Mouse (Mus musculus) embryonic facial prominence, embryonic 14.5 days (tissue): ENCODE results near the gene Irf4. TPM values are rescaled to one million over a fixed set of nuclear protein-coding genes. Genes with fewer than 3 reads are reported as not detected.

Experiments
- ATAC-seq: fragments of 200-750 bp; cut with Nextera tagmentation; 2 replicates; pipeline ENCODE4 v1.8.0; 2017; ENCODE audit warnings: low read depth, moderate number of reproducible peaks, moderate TSS enrichment
- DNase-seq: peaks from one replicate; pipeline ENCODE4 v3.0.0-alpha.2; 2015; ENCODE audit warnings: low spot score
- H3K27ac ChIP-seq: fragments of 300-500 bp; sonication (generic); replicated peaks from 2 replicates; pipeline ENCODE4 v1.5.1; 2014; ENCODE audit warnings: low read depth, mild to moderate bottlenecking, low read length, moderate library complexity
- H3K27me3 ChIP-seq: fragments of 300-500 bp; sonication (generic); replicated peaks from 2 replicates; pipeline ENCODE4 v1.6.1; 2014; ENCODE audit warnings: low read length; ENCODE audit not compliant: control insufficient read depth, insufficient read depth
- H3K36me3 ChIP-seq: fragments of 300-500 bp; sonication (generic); 2 replicates; pipeline ENCODE4 v1.6.1; 2014; ENCODE audit warnings: low read length, mixed read lengths; ENCODE audit not compliant: control insufficient read depth, insufficient read depth
- H3K4me1 ChIP-seq: fragments of 300-500 bp; sonication (generic); 2 replicates; pipeline ENCODE4 v1.6.1; 2014; ENCODE audit warnings: antibody characterized with exemption, low read length; ENCODE audit not compliant: control insufficient read depth, insufficient read depth
- H3K4me2 ChIP-seq: fragments of 300-500 bp; sonication (generic); 2 replicates; pipeline ENCODE4 v1.6.1; 2014; ENCODE audit warnings: low read depth, mild to moderate bottlenecking, low read length, moderate library complexity, mixed read lengths
- H3K4me3 ChIP-seq: fragments of 300-500 bp; sonication (generic); 2 replicates; pipeline ENCODE4 v1.5.1; 2014; ENCODE audit warnings: low read depth, mild to moderate bottlenecking, low read length
- H3K9ac ChIP-seq: fragments of 300-500 bp; sonication (generic); 2 replicates; pipeline ENCODE4 v1.6.1; 2014; ENCODE audit warnings: low read depth, mild to moderate bottlenecking, low read length, moderate library complexity, mixed read lengths
- H3K9me3 ChIP-seq: fragments of 300-500 bp; sonication (generic); 2 replicates; pipeline ENCODE4 v1.6.1; 2016; ENCODE audit warnings: low read length; ENCODE audit not compliant: control insufficient read depth
- WGBS: fragments of 180-500 bp; shearing (Covaris S2); extraction: QIAGEN DNeasy Blood & Tissue Kit; methylation state at CpG from one replicate; pipeline ENCODE4 v1.1.7; 2014; 5-methylcytosine and 5-hydroxymethylcytosine counted together
- polyA plus RNA-seq: library from polyadenylated mRNA; unstranded; fragments of >200 nt; fragmentation: Nextera tagmentation; extraction: Ambion mirVana; gene quantifications from 2 replicates; pipeline ENCODE4 v1.2.1, GENCODE M21; 2014

Gene Irf4
- polyA plus RNA-seq, 1 experiment from 2014 or later = 0.33 TPM

GRCm38 (mm10) chr13:30792308-30792707, 43.3 kb downstream of the Irf4 start:
- 70% methylated on average over 9 of the region's 9 CpGs for WGBS
- no peaks in the 10 kb centered on the region for H3K4me1 ChIP-seq
- no peak overlapping the region for H3K9ac ChIP-seq
- peak; percentile 22 for DNase-seq
- no peak overlapping the region for H3K27ac ChIP-seq
- H3K36me3 ChIP-seq = no peaks in the 10 kb centered on the region
- H3K9me3 ChIP-seq = no peaks in the 10 kb centered on the region
- no peak overlapping the region for H3K4me2 ChIP-seq
- no peaks in the 10 kb centered on the region for H3K27me3 ChIP-seq
- ATAC-seq = no peak
- H3K4me3 ChIP-seq = no peak overlapping the region

- 66% methylated on average over 3 of the region's 3 CpGs for WGBS
- no peaks in the 10 kb centered on the region for H3K27me3 ChIP-seq
- H3K4me3 ChIP-seq = no peak overlapping the region
- H3K27ac ChIP-seq = no peak overlapping the region
- H3K36me3 ChIP-seq = no peaks in the 10 kb centered on the region
- DNase-seq = peak; percentile 78
- H3K9me3 ChIP-seq = no peaks in the 10 kb centered on the region
- ATAC-seq = peak; percentile 81
- no peaks in the 10 kb centered on the region for H3K4me1 ChIP-seq
- H3K4me2 ChIP-seq = no peak overlapping the region
- no peak overlapping the region for H3K9ac ChIP-seq
These were observed 43.7 kb downstream of the Irf4 start for GRCm38 (mm10) chr13:30792741-30793140.

GRCm38 (mm10) chr13:30793196-30793595, 44.2 kb downstream of the Irf4 start:
- H3K9me3 ChIP-seq = no peaks in the 10 kb centered on the region
- no peaks in the 10 kb centered on the region for H3K4me1 ChIP-seq
- WGBS = 82% methylated on average over 4 of the region's 4 CpGs
- no peaks in the 10 kb centered on the region for H3K27me3 ChIP-seq
- no peak overlapping the region for H3K27ac ChIP-seq
- H3K4me2 ChIP-seq = no peak overlapping the region
- H3K9ac ChIP-seq = no peak overlapping the region
- no peak for ATAC-seq
- no peak for DNase-seq
- no peaks in the 10 kb centered on the region for H3K36me3 ChIP-seq
- no peak overlapping the region for H3K4me3 ChIP-seq

- H3K27ac ChIP-seq = no peak overlapping the region
- no peak for ATAC-seq
- H3K27me3 ChIP-seq = no peaks in the 10 kb centered on the region
- no peak for DNase-seq
- no peaks in the 10 kb centered on the region for H3K36me3 ChIP-seq
- H3K4me1 ChIP-seq = no peaks in the 10 kb centered on the region
- no peak overlapping the region for H3K9ac ChIP-seq
- H3K9me3 ChIP-seq = no peaks in the 10 kb centered on the region
- 86% methylated on average over 5 of the region's 5 CpGs for WGBS
- H3K4me2 ChIP-seq = no peak overlapping the region
- H3K4me3 ChIP-seq = no peak overlapping the region
These were observed 44.6 kb downstream of the Irf4 start for GRCm38 (mm10) chr13:30793616-30794015.

DNA sequence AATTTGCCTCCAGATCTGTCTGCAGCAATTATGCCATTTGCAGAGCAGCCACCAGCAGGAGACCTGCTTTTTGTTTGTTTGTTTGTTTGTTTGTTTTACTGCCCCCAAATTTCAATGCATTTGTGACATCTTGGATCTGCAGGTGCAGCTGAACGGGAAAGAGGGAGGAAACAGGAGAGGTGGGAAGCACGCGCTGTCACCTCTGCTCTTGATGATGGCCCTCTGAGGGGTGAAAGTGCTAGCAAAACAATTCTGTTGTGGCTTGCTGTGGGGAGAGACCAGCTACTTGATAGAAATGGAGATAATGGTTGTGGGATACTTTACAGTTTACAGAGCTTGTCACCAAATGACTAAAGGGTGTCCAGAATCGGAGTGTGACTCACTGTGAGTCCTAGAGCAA, 46.9 kb downstream of the Irf4 start:
- no peaks in the 10 kb centered on the region for H3K9me3 ChIP-seq
- no peaks in the 10 kb centered on the region for H3K36me3 ChIP-seq
- 88% methylated on average over 4 of the region's 4 CpGs for WGBS
- DNase-seq = no peak
- ATAC-seq = no peak
- H3K4me1 ChIP-seq = no peaks in the 10 kb centered on the region
- no peak overlapping the region for H3K27ac ChIP-seq
- H3K9ac ChIP-seq = no peak overlapping the region
- H3K4me2 ChIP-seq = no peak overlapping the region
- no peaks in the 10 kb centered on the region for H3K27me3 ChIP-seq
- H3K4me3 ChIP-seq = no peak overlapping the region

- Histone ChIP-seq H3K9ac (no peak overlapping the region), H3K9me3 (no peaks in the 10 kb centered on the region), H3K4me2 (no peak overlapping the region), H3K27ac (no peak overlapping the region), H3K4me1 (no peaks in the 10 kb centered on the region), H3K36me3 (no peaks in the 10 kb centered on the region), H3K4me3 (no peak overlapping the region), H3K27me3 (no peaks in the 10 kb centered on the region)
- 64% methylated on average over 4 of the region's 4 CpGs for WGBS
- DNase-seq (no peak), ATAC-seq (no peak)
These were observed 52.9 kb downstream of the Irf4 start for GRCm38 (mm10) chr13:30801886-30802285.

- DNase-seq (no peak), ATAC-seq (no peak)
- Histone ChIP-seq H3K27me3 (no peaks in the 10 kb centered on the region), H3K4me3 (no peak overlapping the region), H3K9ac (no peak overlapping the region), H3K9me3 (no peaks in the 10 kb centered on the region), H3K4me2 (no peak overlapping the region), H3K36me3 (no peaks in the 10 kb centered on the region), H3K27ac (no peak overlapping the region), H3K4me1 (no peaks in the 10 kb centered on the region)
- WGBS = 80% methylated on average over 5 of the region's 5 CpGs
These were observed 53.4 kb downstream of the Irf4 start for GRCm38 (mm10) chr13:30802336-30802955.

- no peak overlapping the region for H3K9ac ChIP-seq
- 0 out of 2 replicates have a peak, but pooled peaks cover 6% of the 10 kb centered on the region for H3K36me3 ChIP-seq
- no peak overlapping the region for H3K27ac ChIP-seq
- no peaks in the 10 kb centered on the region for H3K9me3 ChIP-seq
- H3K4me1 ChIP-seq = no peaks in the 10 kb centered on the region
- WGBS = 73% methylated on average over 7 of the region's 7 CpGs
- ATAC-seq (no peak), DNase-seq (no peak)
- no peak overlapping the region for H3K4me2 ChIP-seq
- H3K4me3 ChIP-seq = no peak overlapping the region
- no peaks in the 10 kb centered on the region for H3K27me3 ChIP-seq
These were observed 60.2 kb downstream of the Irf4 start for GRCm38 (mm10) chr13:30809240-30809639.

- WGBS = 77% methylated on average over 5 of the region's 5 CpGs
- Histone ChIP-seq H3K4me2 (no peak overlapping the region), H3K4me3 (no peak overlapping the region), H3K27me3 (no peaks in the 10 kb centered on the region), H3K4me1 (no peaks in the 10 kb centered on the region), H3K9me3 (no peaks in the 10 kb centered on the region), H3K9ac (no peak overlapping the region), H3K27ac (no peak overlapping the region), H3K36me3 (peaks cover 39% of the 10 kb centered on the region)
- DNase-seq = no peak
- no peak for ATAC-seq
These were observed 64.4 kb downstream of the Irf4 start for GRCm38 (mm10) chr13:30813464-30813863.
